Mouse (Mus musculus) liver, embryonic 14.5 days (tissue): ENCODE measurements around the gene Fam227a. TPM values are rescaled to one million over a fixed set of nuclear protein-coding genes. Genes with fewer than 3 reads are reported as not detected.
A peak's percentile ranks its signal among the peaks of the same experiment; 100 is the strongest.

ENCODE experiments used
- ATAC-seq: fragments of 200-750 bp; cut with Nextera tagmentation; 2 replicates; pipeline ENCODE4 v1.8.0; 2017; ENCODE audit warnings: moderate number of reproducible peaks, mild to moderate bottlenecking, moderate library complexity; ENCODE audit not compliant: insufficient read depth
- DNase-seq, 3 experiments: peaks; one replicate each; pipeline ENCODE4 v3.0.0-alpha.2; 2012 to 2013; ENCODE audit warnings: low read depth in 3 of 3, low spot score in 3 of 3
- H3K27ac ChIP-seq: fragments of 300-500 bp; sonication (generic); 2 replicates; pipeline ENCODE4 v1.5.1; 2014; ENCODE audit warnings: moderate library complexity, mild to moderate bottlenecking, control low read depth, inconsistent platforms
- H3K27me3 ChIP-seq: fragments of 300-500 bp; sonication (generic); 2 replicates; pipeline ENCODE4 v1.6.1; 2014; ENCODE audit warnings: mild to moderate bottlenecking, low read length, moderate library complexity; ENCODE audit not compliant: control insufficient read depth, insufficient read depth
- H3K36me3 ChIP-seq: fragments of 300-500 bp; sonication (generic); replicated peaks from 2 replicates; pipeline ENCODE4 v1.6.1; 2014; ENCODE audit warnings: low read depth; ENCODE audit not compliant: control insufficient read depth, insufficient read depth
- H3K4me1 ChIP-seq, 2 experiments: fragments of 200-500 bp in 1 of 2; fragments of 300-500 bp in 1 of 2; sonication (generic) in 1 of 2; replicated peaks; 2 replicates each; pipeline ENCODE4 v1.6.1; 2012 to 2014; ENCODE audit warnings: antibody characterized with exemption in 1 of 2, inconsistent platforms in 1 of 2, low read length in 1 of 2; ENCODE audit not compliant: control insufficient read depth in 2 of 2, insufficient read depth in 2 of 2
- H3K4me2 ChIP-seq: fragments of 300-500 bp; sonication (generic); 2 replicates; pipeline ENCODE4 v1.6.1; 2014; ENCODE audit warnings: low read depth, mild to moderate bottlenecking, control low read depth, moderate library complexity
- H3K4me3 ChIP-seq, 2 experiments: fragments of 200-500 bp in 1 of 2; fragments of 300-500 bp in 1 of 2; sonication (generic) in 1 of 2; 2 replicates each; pipeline ENCODE4 v1.5.1; 2012 to 2014; ENCODE audit warnings: low read depth in 2 of 2, low read length in 2 of 2, mild to moderate bottlenecking in 2 of 2, control low read depth in 1 of 2, inconsistent platforms in 1 of 2, moderate library complexity in 1 of 2; ENCODE audit not compliant: insufficient read depth in 1 of 2
- H3K9ac ChIP-seq: fragments of 300-500 bp; sonication (generic); replicated peaks from 2 replicates; pipeline ENCODE4 v1.6.1; 2014; ENCODE audit warnings: mild to moderate bottlenecking, control low read depth, moderate library complexity
- H3K9me3 ChIP-seq: fragments of 300-500 bp; sonication (generic); 2 replicates; pipeline ENCODE4 v1.6.1; 2016; ENCODE audit warnings: low read length, mixed read lengths; ENCODE audit not compliant: control insufficient read depth
- CTCF ChIP-seq: IDR thresholded peaks from 2 replicates; pipeline ENCODE4 v1.5.1; 2016; ENCODE audit warnings: antibody characterized with exemption, low read depth, control low read depth
- EP300 ChIP-seq: IDR thresholded peaks from 2 replicates; pipeline ENCODE4 v1.6.1; 2016; ENCODE audit warnings: antibody characterized with exemption, low read depth
- WGBS: fragments of 180-500 bp; shearing (Covaris S2); extraction: QIAGEN DNeasy Blood & Tissue Kit; methylation state at CpG from one replicate; pipeline ENCODE4 v1.1.7; 2014; ENCODE audit not compliant: insufficient replicate concordance; 5-methylcytosine and 5-hydroxymethylcytosine counted together
- polyA plus RNA-seq, 2 experiments: library from polyadenylated mRNA; depleted of rRNA in 1 of 2; stranded (reverse) in 1 of 2; unstranded in 1 of 2; fragments of >200 nt; fragmentation: Nextera tagmentation in 1 of 2; extraction: Ambion mirVana in 1 of 2; gene quantifications; 2 replicates each; pipeline versions ENCODE4 v1.2.1 to v1.2.3; 2012 to 2014

Fam227a gene
- polyA plus RNA-seq, 2 experiments: 0.06 to 0.35 TPM

GRCm38 (mm10) chr15:79609226-79609625 lies 49.5 kb downstream of the Fam227a start:
- H3K36me3 ChIP-seq: no peaks in the 10 kb centered on the region
- H3K4me3 ChIP-seq: no peak overlapping the region
- H3K27me3 ChIP-seq: peaks cover 7% of the 10 kb centered on the region
- no peak overlapping the region for H3K9ac ChIP-seq
- TF ChIP-seq EP300 (no peak), CTCF (no peak)
- H3K4me1 ChIP-seq: peaks cover 0 to 3% of the 10 kb centered on the region in 2 experiments; a peak in 1 of 4 replicates
- H3K4me2 ChIP-seq: no peak overlapping the region
- no peaks in the 10 kb centered on the region for H3K9me3 ChIP-seq
- DNase-seq (no peak), ATAC-seq (no peak)
- no peak overlapping the region for H3K27ac ChIP-seq
- 80% methylated on average over 2 of the region's 2 CpGs for WGBS

- no peak overlapping the region for H3K4me2 ChIP-seq
- ATAC-seq: no peak
- H3K9ac ChIP-seq: no peak overlapping the region
- H3K4me1 ChIP-seq: peaks cover 0 to 3% of the 10 kb centered on the region in 2 experiments; a peak in 1 of 4 replicates
- no peaks in the 10 kb centered on the region for H3K36me3 ChIP-seq
- no peak for TF ChIP-seq CTCF
- TF ChIP-seq EP300: no peak
- no peaks in the 10 kb centered on the region for H3K9me3 ChIP-seq
- no peak overlapping the region for H3K27ac ChIP-seq
- 58% methylated on average over 7 of the region's 7 CpGs for WGBS
- no peak overlapping the region for H3K4me3 ChIP-seq
- peaks cover 7% of the 10 kb centered on the region for H3K27me3 ChIP-seq
- DNase-seq: no peak
Observed at GRCm38 (mm10) chr15:79608214-79608613, 50.5 kb downstream of the Fam227a start.

- Histone ChIP-seq H3K4me2 (no peak overlapping the region), H3K36me3 (no peaks in the 10 kb centered on the region), H3K27me3 (peaks cover 7% of the 10 kb centered on the region), H3K9ac (no peak overlapping the region), H3K27ac (no peak overlapping the region), H3K9me3 (no peaks in the 10 kb centered on the region), H3K4me3 (no peak overlapping the region), H3K4me1 (peaks cover 0 to 3% of the 10 kb centered on the region in 2 experiments; a peak in 1 of 4 replicates)
- peak; percentile 18; the same call in 1 of the 2 replicates for TF ChIP-seq CTCF
- no peak for TF ChIP-seq EP300
- 51% methylated on average over 2 of the region's 2 CpGs for WGBS
- DNase-seq (no peak), ATAC-seq (no peak)
Observed at GRCm38 (mm10) chr15:79607757-79608156, 51.0 kb downstream of the Fam227a start.

- Histone ChIP-seq H3K4me1 (peaks cover 0 to 3% of the 10 kb centered on the region in 2 experiments; a peak in 1 of 4 replicates), H3K36me3 (no peaks in the 10 kb centered on the region), H3K4me3 (no peak overlapping the region), H3K27me3 (peaks cover 7% of the 10 kb centered on the region), H3K9ac (no peak overlapping the region), H3K4me2 (no peak overlapping the region), H3K9me3 (no peaks in the 10 kb centered on the region), H3K27ac (no peak overlapping the region)
- 73% methylated on average over 12 of the region's 12 CpGs for WGBS
- DNase-seq (no peak), ATAC-seq (no peak)
- TF ChIP-seq CTCF: no peak
- no peak for TF ChIP-seq EP300
Observed at GRCm38 (mm10) chr15:79606161-79606560, 52.6 kb downstream of the Fam227a start.

GRCm38 (mm10) chr15:79604990-79605665 lies 53.6 kb downstream of the Fam227a start, which contains the start of gene Dmc1:
Dmc1 (minus strand) TSS chr15:79605109.
- peaks cover 7% of the 10 kb centered on the region for H3K27me3 ChIP-seq
- 11% methylated on average over 37 of the region's 37 CpGs for WGBS
- ATAC-seq: no peak

More at GRCm38 (mm10) chr15:79604990-79605665, 53.6 kb downstream of the Fam227a start, which contains the start of gene Dmc1:
- H3K9ac ChIP-seq: no peak within 1 kb of the TSS
- H3K4me3 ChIP-seq: peak within 1 kb of the TSS in 1 of 2 experiments; percentile 2; a peak in 1 of 4 replicates
- no peaks in the 10 kb centered on the region for H3K9me3 ChIP-seq
- TF ChIP-seq CTCF (no peak), EP300 (no peak)
- H3K27ac ChIP-seq: no peak within 1 kb of the TSS
- peak within 1 kb of the TSS; percentile 44 for H3K4me2 ChIP-seq
- H3K4me1 ChIP-seq: peaks cover 0 to 3% of the 10 kb centered on the region in 2 experiments; a peak in 1 of 4 replicates
- no peak for DNase-seq
- no peaks in the 10 kb centered on the region for H3K36me3 ChIP-seq
